Mouse (Mus musculus) right cerebral cortex, postnatal 10 days (tissue): ENCODE measurements around the gene Mcee.

Experiments used
- DNase-seq, 2 experiments: peaks; one replicate each; pipeline ENCODE4 v3.0.0; 2021; ENCODE audit warnings: low spot score in 2 of 2

Gene Mcee

DNA sequence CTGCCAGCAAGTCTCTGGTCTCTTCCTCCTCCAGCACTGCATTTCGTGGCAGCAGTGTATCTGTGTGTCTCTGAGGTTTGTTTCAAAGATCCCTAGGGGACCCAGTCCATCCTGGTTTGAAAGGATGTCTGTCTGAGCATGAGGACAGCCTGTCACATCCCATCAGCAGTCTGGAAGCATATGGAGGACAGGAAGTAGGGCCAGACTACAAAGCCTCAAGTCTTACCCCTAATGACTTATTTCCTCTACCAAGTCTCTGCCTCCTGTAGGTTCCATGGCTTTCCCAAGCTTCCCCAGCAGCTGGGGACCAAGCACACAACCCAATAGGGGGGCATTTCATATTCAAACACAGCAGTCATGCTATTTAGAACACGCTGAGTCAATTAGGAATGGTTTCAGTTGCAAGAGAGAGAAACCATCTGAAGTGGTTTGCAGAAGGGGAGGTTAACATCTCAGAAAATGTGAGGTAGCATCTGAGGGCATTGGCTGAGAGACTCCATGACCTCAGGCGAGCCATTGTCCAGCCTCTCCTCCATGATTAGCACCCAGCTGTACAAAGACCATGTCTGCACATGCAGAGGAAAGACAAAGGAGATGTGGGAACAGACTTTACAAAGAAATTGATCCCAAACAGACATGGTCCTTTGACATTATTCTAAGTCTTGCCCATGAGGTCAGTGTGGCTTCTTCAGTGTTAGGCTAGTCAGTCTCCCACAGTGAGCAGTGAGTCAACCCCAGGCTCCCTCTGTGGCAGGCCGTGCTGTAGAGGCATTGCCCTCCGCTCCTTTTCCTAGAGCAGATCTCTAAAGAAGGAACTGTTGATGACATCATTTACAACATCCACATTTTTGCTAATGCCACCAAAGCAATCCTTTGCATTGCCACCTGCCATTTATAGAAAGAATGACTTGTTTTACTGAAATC lies 47.5 kb downstream of the Mcee start:
- no peak for DNase-seq

DNA sequence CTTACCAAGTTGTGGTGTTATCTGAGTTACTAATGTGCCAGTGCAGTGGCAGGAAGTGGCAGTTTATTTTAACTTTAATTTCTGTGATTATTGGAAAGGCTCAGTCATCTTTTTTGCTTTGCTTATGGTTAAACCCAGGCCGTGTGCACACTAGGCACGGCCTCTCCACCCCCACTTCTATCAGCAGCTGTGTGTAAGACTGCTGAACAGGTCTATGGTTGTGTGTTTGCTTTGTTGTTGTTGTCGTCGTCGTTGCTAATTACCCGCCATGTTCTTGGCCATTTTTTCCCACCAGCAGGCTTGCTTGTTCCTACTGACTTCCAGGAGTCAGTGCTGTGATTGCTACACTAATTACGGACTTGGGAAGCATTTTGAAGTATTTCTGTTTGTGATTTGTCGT lies 48.1 kb downstream of the Mcee start:
- no peak for DNase-seq

DNA sequence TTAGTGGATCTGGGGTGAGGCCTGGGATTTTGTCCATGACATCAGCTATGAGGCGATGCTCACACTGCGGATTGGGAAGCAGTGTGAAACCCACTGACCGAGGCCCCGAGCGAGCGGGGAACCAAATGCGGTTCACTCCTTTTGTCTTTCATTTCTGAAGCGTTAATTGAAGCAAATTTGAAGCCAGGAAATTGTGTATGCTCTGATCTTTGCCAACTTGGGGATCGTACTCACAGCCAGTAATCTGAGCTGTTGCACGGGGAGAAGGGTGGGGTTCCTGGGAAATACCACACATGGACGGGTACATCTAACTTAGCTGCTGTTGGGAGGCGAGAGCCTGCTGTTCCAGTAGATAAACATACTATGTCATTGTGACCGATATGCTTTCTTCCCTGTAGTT lies 58.2 kb downstream of the Mcee start:
- no peak for DNase-seq

DNA sequence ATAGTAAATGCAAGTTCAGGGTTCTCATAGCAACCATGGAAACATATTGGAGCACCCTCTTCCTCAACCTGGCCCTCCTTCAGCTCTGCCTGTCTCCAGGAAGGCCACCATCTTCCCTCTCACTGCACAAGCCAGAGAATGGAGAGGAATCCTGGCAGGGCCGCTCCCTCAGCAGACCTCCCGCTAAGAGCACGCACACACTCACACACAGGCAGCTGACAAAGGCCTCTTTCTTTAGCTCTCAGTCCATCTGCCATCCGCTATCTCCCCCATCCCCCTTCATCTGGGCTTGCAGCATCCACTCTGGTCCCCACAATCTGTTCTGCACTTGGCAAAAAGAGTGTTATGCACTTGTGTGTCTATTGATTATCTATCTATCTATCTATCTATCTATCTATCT lies 59.0 kb downstream of the Mcee start:
- DNase-seq: peak; percentile 81 to 90

DNA sequence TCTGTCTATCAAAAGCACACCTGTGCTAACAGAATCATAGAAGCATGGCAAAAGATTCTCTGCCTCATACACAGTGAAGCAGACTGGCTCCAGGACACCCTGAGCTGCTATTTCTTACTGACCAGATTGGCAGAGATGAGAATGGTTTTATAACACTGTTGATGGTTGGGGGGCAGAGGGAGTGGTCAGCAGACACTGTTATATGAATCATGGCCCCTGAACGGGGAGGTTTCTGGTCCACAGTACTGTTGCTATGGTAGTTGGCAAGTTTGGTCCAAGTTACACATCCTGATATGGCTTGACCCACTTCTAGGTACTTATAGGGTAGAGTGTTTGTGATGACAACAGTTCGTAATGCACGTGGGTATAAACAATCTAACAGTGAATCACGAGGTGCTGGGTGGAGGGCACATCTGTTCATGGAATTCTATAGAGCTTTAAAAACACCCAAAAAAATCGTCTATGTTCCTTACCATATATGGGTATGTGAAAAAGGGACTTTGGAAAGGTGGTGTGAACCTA lies 59.5 kb downstream of the Mcee start:
- peak in 1 of 2 experiments; percentile 37 for DNase-seq

DNA sequence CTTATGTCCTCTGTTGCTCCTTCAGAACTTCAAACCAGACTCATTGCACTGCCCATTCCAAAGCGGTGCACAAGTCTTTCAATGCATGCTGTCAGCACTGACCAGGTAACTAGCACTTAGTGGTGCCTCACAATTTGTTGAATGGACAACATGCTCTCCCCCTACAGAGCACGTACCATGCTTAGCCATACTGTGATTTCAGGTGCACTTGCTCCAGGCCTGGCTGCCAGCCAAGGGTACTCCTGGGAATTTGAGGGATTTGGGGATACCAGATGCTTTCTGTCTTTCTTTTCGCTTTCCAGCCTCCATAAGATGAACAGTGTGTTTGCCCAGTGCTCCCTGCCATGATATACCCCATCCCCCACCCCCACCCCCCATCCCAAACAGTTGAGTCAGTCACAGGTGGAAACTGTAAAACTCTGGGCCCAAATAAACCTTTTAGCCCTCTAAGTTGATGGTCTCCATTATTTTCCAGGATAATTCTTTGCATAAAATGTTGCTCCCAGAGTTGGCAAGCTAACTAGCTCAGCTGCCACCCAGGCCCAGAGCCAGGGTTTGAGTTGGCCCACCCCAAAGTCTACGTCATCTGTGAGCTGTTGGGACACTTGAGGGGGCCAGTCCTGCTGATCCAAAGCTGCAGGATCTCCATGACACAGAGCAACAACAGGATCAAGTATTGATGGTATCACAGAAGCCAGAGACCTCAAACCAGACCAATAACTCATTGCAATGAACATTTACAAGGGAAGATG lies 60.2 kb downstream of the Mcee start:
- DNase-seq: peak in 1 of 2 experiments; percentile 43

DNA sequence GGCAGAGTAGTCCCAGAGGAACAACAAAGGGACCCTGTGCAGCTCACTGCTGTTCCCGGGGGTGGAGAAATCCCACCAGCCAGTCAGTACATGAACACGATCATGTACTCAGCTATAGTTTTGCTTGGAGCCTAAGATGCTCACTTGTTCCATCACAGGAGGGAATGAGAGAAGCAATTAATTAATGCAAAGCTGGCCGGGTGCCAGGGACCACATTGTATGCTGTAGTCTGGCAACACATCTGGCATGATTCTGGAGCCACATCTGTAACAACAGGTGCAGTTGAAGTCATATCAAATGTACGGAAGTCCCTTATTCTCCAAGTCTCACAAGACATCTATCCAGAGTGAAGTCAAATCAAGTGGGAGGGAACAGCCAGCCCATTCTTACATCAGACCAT lies 63.8 kb downstream of the Mcee start:
- no peak for DNase-seq

DNA sequence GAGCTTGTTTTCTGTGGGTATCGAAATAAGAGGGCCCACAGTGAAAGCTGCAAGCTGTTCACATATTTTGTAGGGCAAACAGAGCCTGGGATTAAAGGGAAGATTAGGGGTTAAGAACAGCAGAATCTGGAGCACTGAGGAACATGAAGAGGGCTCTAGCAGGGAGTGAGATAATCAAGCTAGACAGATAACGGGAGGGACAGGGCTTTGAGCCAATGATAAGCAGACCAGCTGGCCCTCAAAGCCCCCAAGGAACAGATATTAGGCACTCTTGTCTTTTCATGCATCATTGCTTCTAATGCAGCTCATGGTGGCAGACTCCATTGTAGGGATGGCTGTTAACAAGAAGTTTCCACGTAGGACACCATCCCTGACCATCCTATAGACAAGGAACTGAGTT lies 64.3 kb downstream of the Mcee start:
- no peak for DNase-seq

DNA sequence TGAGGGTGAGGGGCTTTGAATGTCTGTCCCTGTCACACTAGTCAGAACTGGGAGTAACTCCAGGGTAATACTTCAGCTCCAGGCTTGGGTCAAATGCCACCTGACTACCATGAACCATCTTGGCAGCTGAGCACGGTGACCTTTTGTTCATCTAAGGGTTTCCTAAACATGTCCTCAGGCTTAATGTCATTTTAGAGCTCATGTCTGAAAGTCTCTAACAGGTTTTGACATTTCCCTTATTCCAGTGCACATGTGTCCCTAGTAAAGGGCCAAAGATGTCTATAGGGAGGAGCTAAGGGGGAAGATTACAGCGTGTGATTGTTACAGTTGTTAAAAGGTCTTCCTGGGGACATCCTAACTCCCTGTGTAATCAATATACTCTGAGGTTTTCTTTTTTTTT lies 65.4 kb downstream of the Mcee start:
- no peak for DNase-seq
